20 mouse cellular contexts compared by ENCODE assay signal in the genomic region with DNA sequence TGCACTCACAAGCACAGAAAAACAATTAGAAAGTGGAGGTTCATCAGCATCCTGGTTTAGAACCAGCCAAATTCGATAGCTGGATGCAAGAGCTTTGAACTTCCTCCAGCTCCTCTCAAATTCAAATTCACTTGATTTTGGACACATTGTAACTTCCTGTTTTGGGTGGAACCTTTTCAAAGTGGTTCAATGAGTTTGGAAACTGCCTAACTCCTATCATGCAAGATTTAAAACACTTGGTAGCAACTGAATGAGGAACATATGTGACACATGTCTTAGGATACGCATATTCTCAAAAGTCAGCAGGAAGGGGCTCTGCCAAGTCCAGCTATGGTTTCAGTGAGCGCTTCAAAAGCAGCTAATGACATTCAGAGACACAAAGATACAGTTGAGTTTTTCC. TPM values are rescaled to one million over a fixed set of nuclear protein-coding genes. Genes with fewer than 3 reads are reported as not detected.
DNase-seq lines count a peak whose midpoint lies in the region; ATAC-seq and TF ChIP-seq lines count a peak whose summit lies in the region.
"Had no signal": no experiment of that assay in that cellular context is flagged by ENCODE, and none has a peak within 500 bp of the region (broad histone marks: within the 10 kb centered on the region; RNA-seq: fewer than 3 reads in every experiment).

No protein-coding gene starts in this region.

- no peaks in the 10 kb centered on the region for H3K27me3 ChIP-seq in limb, embryonic 14.5 days (ENCODE audit: control insufficient read depth, insufficient read depth, low read length)
- H3K27me3 ChIP-seq in limb, embryonic 10.5 days (ENCODE audit: low read depth, poor library complexity, severe bottlenecking), result no peaks in the 10 kb centered on the region
- no peaks in the 10 kb centered on the region for H3K27me3 ChIP-seq in embryonic facial prominence, embryonic 13.5 days
- H3K27me3 ChIP-seq: kidney, embryonic 15.5 days; liver, embryonic 15.5 days; lung, embryonic 15.5 days had no signal

- H3K9me3 ChIP-seq in limb, embryonic 14.5 days (ENCODE audit: control insufficient read depth, low read length), result no peaks in the 10 kb centered on the region
- no peaks in the 10 kb centered on the region for H3K9me3 ChIP-seq in limb, embryonic 10.5 days (replicated peaks)
- no peaks in the 10 kb centered on the region for H3K9me3 ChIP-seq in embryonic facial prominence, embryonic 13.5 days
- H3K9me3 ChIP-seq: kidney, embryonic 15.5 days; liver, embryonic 15.5 days; lung, embryonic 15.5 days had no signal

- H3K4me3 ChIP-seq in limb, embryonic 14.5 days (replicated peaks; ENCODE audit: low read length), result no peak overlapping the region
- H3K4me3 ChIP-seq in limb, embryonic 10.5 days, result no peak overlapping the region
- no peak overlapping the region for H3K4me3 ChIP-seq in embryonic facial prominence, embryonic 13.5 days
- H3K4me3 ChIP-seq: kidney, embryonic 15.5 days; liver, embryonic 15.5 days; lung, embryonic 15.5 days had no signal

- 57% methylated on average over 3 of the region's 3 CpGs for WGBS in limb, embryonic 14.5 days
- WGBS in limb, embryonic 10.5 days, result 74% methylated on average over 3 of the region's 3 CpGs
- 24% methylated on average over 3 of the region's 3 CpGs for WGBS in embryonic facial prominence, embryonic 13.5 days

- no peak overlapping the region for H3K27ac ChIP-seq in limb, embryonic 14.5 days (replicated peaks; ENCODE audit: low read depth, low read length)
- H3K27ac ChIP-seq in limb, embryonic 10.5 days, result no peak overlapping the region
- H3K27ac ChIP-seq in embryonic facial prominence, embryonic 13.5 days, result peak overlapping the region; percentile 68
- H3K27ac ChIP-seq: kidney, embryonic 15.5 days; liver, embryonic 15.5 days; lung, embryonic 15.5 days; macrophage had no signal

- no peak for ATAC-seq in limb, embryonic 14.5 days (ENCODE audit: low FRiP score, low read depth)
- ATAC-seq in embryonic facial prominence, embryonic 13.5 days (ENCODE audit: insufficient number of reproducible peaks, insufficient read depth, low FRiP score, low TSS enrichment, low read depth), result no peak
- peak; percentile 50 for ATAC-seq in megakaryocyte progenitor cell, adult 5-6 weeks (replicated peaks; ENCODE audit: poor library complexity)
- ATAC-seq: intestine, postnatal 0 days had no signal

- H3K36me3 ChIP-seq in limb, embryonic 14.5 days (ENCODE audit: control insufficient read depth, insufficient read depth, low read length), result no peaks in the 10 kb centered on the region
- no peaks in the 10 kb centered on the region for H3K36me3 ChIP-seq in limb, embryonic 10.5 days
- H3K36me3 ChIP-seq in embryonic facial prominence, embryonic 13.5 days, result no peaks in the 10 kb centered on the region
- H3K36me3 ChIP-seq: kidney, embryonic 15.5 days; liver, embryonic 15.5 days; lung, embryonic 15.5 days had no signal

- H3K9ac ChIP-seq in limb, embryonic 14.5 days (ENCODE audit: low read depth, low read length, severe bottlenecking), result no peak overlapping the region
- H3K9ac ChIP-seq in embryonic facial prominence, embryonic 13.5 days, result no peak overlapping the region
- H3K9ac ChIP-seq: kidney, embryonic 15.5 days; liver, embryonic 15.5 days; lung, embryonic 15.5 days had no signal

- no peak for TF ChIP-seq POLR2A in limb, embryonic 14.5 days (IDR thresholded peaks at IDR 0.05; ENCODE audit: borderline replicate concordance, extremely low read depth, insufficient read depth, insufficient read length)

- peak; percentile 32 for DNase-seq in limb, embryonic 14.5 days (ENCODE audit: low spot score)
- no peak for DNase-seq in limb, embryonic 10.5 days (ENCODE audit: low spot score)
- DNase-seq in right cerebral cortex, postnatal 4 days, result no peak
- no peak for DNase-seq in adipocyte (ENCODE audit: low spot score)
- DNase-seq in urinary bladder, postnatal 25 days (ENCODE audit: low spot score), result no peak
- DNase-seq: adrenal gland, adult 2 months; cerebellum, adult 11-12 months; cerebellum, postnatal 14 days; embryo, embryonic 11 days; gastrocnemius, postnatal 36 days; kidney, postnatal 36 days; liver had no signal

- no peaks in the 10 kb centered on the region for H3K4me1 ChIP-seq in limb, embryonic 14.5 days (ENCODE audit: control insufficient read depth, insufficient read depth, low read length)
- no peaks in the 10 kb centered on the region for H3K4me1 ChIP-seq in limb, embryonic 10.5 days
- H3K4me1 ChIP-seq in embryonic facial prominence, embryonic 13.5 days, result peaks cover 11% of the 10 kb centered on the region
- H3K4me1 ChIP-seq: kidney, embryonic 15.5 days; liver, embryonic 15.5 days; lung, embryonic 15.5 days had no signal

- H3K4me2 ChIP-seq in limb, embryonic 14.5 days (replicated peaks; ENCODE audit: low read depth, low read length, severe bottlenecking), result no peak overlapping the region
- no peak overlapping the region for H3K4me2 ChIP-seq in embryonic facial prominence, embryonic 13.5 days
- H3K4me2 ChIP-seq: kidney, embryonic 15.5 days; liver, embryonic 15.5 days; lung, embryonic 15.5 days; midbrain, embryonic 11.5 days had no signal

RNA-seq across cellular contexts. Expression of a gene that starts 18.5 kb away (rescaled TPM):
- 38.8 and 43.8 TPM in 2 replicates for polyA plus RNA-seq in limb, embryonic 14.5 days (2012; rRNA removed)
- 23.5 and 27.7 TPM in 2 replicates for polyA plus RNA-seq in limb, embryonic 14.5 days (2014; fragmentation: Nextera tagmentation; extraction: Ambion mirVana)
- 20.1 and 23.7 TPM in 2 replicates for polyA plus RNA-seq in limb, embryonic 10.5 days (2016; fragmentation: Nextera tagmentation; extraction: Ambion mirVana)
- polyA plus RNA-seq in embryonic facial prominence, embryonic 13.5 days (2015; fragmentation: Nextera tagmentation; extraction: Ambion mirVana), result 25.8 and 36.7 TPM in 2 replicates
- total RNA-seq in megakaryocyte progenitor cell, adult 5-6 weeks (2015), result 106 and 110 TPM in 2 replicates
- 69.3 and 69.8 TPM in 2 replicates for total RNA-seq in megakaryocyte progenitor cell, adult 5-6 weeks (2017)
